Mouse (Mus musculus) spleen, adult 2 months (tissue): ENCODE measurements around the gene Itsn1.

ENCODE experiments used
- CTCF ChIP-seq: fragments of 200-500 bp; IDR thresholded peaks from 2 replicates; pipeline ENCODE4 v1.5.1; 2011; ENCODE audit warnings: mild to moderate bottlenecking, inconsistent platforms; ENCODE audit not compliant: insufficient read depth, insufficient read length, insufficient replicate concordance; ENCODE audit errors: extremely low read depth
- POLR2A ChIP-seq: fragments of 200-500 bp; IDR thresholded peaks from 2 replicates; pipeline ENCODE4 v1.6.1; 2011; ENCODE audit warnings: low read depth, low read length, inconsistent platforms

- TF ChIP-seq CTCF (no peak), POLR2A (no peak)
Measured at GRCm38 (mm10) chr16:91770662-91771061, 41.6 kb downstream of the Itsn1 start.
